Mouse (Mus musculus): ENCODE measurements around the gene Slit3.
A peak's percentile ranks its signal among the peaks of the same experiment; 100 is the strongest.

Gene Slit3

GRCm38 (mm10) chr11:35362975-35363374, 242.0 kb downstream of the Slit3 start:
- no peak for DNase-seq

GRCm38 (mm10) chr11:35364469-35364868, 243.4 kb downstream of the Slit3 start:
- no peak for DNase-seq

- DNase-seq: no peak
Observed at GRCm38 (mm10) chr11:35365510-35365931, 244.5 kb downstream of the Slit3 start.

- DNase-seq: peak; percentile 32
Observed at GRCm38 (mm10) chr11:35366611-35367010, 245.6 kb downstream of the Slit3 start.

GRCm38 (mm10) chr11:35367248-35367647, 246.2 kb downstream of the Slit3 start:
- no peak for DNase-seq

- DNase-seq: no peak
Observed at GRCm38 (mm10) chr11:35369964-35370363, 248.9 kb downstream of the Slit3 start.

- DNase-seq: no peak
Observed at GRCm38 (mm10) chr11:35370705-35371104, 249.7 kb downstream of the Slit3 start.

GRCm38 (mm10) chr11:35372410-35372809, 251.4 kb downstream of the Slit3 start:
- DNase-seq: no peak

- DNase-seq: no peak
Observed at GRCm38 (mm10) chr11:35375072-35375471, 254.0 kb downstream of the Slit3 start.

- DNase-seq: no peak
Observed at GRCm38 (mm10) chr11:35378802-35379201, 257.8 kb downstream of the Slit3 start.

- no peak for DNase-seq
Observed at GRCm38 (mm10) chr11:35379407-35379806, 258.4 kb downstream of the Slit3 start.

- no peak for DNase-seq
Observed at GRCm38 (mm10) chr11:35380766-35381165, 259.7 kb downstream of the Slit3 start.

GRCm38 (mm10) chr11:35385444-35385843, 264.4 kb downstream of the Slit3 start:
- DNase-seq: no peak

- no peak for DNase-seq
Observed at GRCm38 (mm10) chr11:35387826-35388225, 266.8 kb downstream of the Slit3 start.

GRCm38 (mm10) chr11:35388471-35388870, 267.4 kb downstream of the Slit3 start:
- DNase-seq: no peak

GRCm38 (mm10) chr11:35389341-35389740, 268.3 kb downstream of the Slit3 start:
- no peak for DNase-seq

GRCm38 (mm10) chr11:35389780-35390435, 268.9 kb downstream of the Slit3 start:
- no peak for DNase-seq

GRCm38 (mm10) chr11:35393815-35394214, 272.8 kb downstream of the Slit3 start:
- no peak for DNase-seq

GRCm38 (mm10) chr11:35395376-35395775, 274.4 kb downstream of the Slit3 start:
- peak; percentile 40 for DNase-seq

- DNase-seq: no peak
Observed at GRCm38 (mm10) chr11:35398353-35398752, 277.3 kb downstream of the Slit3 start.

GRCm38 (mm10) chr11:35403516-35403915, 282.5 kb downstream of the Slit3 start:
- DNase-seq: no peak

GRCm38 (mm10) chr11:35406045-35406444, 285.0 kb downstream of the Slit3 start:
- DNase-seq: no peak

GRCm38 (mm10) chr11:35406522-35406921, 285.5 kb downstream of the Slit3 start:
- DNase-seq: peak; percentile 24

GRCm38 (mm10) chr11:35407341-35408154, 286.5 kb downstream of the Slit3 start:
- peak; percentile 55 for DNase-seq
